Mouse (Mus musculus) c-Kit-negative CD71-positive TER-119-positive erythroid progenitor cells, embryonic 14.5 days (primary cell): ENCODE results near the gene Tmem82.
"Not testable (repeated sequence)": the region's sequence is repeated elsewhere in the genome, so short reads cannot be mapped to it uniquely, and the experiment has no call there.

Experiments used
- DNase-seq: peaks from one replicate; pipeline ENCODE4 v3.0.0-alpha.2; 2013; ENCODE audit warnings: low read depth, low spot score

The Tmem82 gene

DNA sequence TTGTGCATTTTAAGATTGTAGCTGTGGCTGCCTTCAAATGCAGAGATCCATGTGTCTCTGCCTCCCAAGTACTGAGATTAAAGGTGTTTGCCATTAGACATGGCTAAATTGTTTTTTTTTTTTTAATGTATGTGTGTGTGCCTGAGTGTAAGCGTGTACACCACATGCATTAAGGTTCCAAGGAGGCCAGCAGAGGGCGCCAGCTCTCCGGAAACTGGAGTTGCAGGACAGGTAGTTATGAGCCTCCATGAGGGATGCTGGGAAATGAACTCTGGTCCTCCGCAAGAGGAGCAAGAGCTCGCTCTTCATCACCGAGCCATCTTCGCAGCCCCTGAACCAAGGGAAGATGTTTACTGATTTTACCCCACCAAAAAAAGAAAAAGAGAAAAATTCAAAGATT lies 41.6 kb downstream of the Tmem82 start:
- no peak for DNase-seq

DNA sequence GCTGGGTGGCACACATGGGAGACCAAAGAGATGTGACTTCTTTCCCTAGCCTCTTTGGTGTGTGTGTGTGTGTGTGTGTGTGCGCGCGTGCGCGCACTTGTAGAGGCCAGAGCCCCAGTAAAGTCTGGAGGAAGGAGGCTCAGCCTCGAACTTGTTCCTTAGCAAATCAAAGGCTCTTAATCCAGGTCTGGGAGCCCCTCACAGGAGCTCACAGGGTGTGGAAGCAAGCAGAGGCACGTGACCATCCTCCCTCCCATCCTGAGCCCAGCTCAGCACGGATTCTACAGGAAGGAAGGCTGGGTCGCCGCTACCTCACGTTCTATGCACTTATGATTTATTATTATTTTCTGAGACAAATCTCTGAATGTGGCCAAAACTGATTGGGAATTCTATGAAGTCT lies 42.0 kb downstream of the Tmem82 start:
- DNase-seq = no peak

DNA sequence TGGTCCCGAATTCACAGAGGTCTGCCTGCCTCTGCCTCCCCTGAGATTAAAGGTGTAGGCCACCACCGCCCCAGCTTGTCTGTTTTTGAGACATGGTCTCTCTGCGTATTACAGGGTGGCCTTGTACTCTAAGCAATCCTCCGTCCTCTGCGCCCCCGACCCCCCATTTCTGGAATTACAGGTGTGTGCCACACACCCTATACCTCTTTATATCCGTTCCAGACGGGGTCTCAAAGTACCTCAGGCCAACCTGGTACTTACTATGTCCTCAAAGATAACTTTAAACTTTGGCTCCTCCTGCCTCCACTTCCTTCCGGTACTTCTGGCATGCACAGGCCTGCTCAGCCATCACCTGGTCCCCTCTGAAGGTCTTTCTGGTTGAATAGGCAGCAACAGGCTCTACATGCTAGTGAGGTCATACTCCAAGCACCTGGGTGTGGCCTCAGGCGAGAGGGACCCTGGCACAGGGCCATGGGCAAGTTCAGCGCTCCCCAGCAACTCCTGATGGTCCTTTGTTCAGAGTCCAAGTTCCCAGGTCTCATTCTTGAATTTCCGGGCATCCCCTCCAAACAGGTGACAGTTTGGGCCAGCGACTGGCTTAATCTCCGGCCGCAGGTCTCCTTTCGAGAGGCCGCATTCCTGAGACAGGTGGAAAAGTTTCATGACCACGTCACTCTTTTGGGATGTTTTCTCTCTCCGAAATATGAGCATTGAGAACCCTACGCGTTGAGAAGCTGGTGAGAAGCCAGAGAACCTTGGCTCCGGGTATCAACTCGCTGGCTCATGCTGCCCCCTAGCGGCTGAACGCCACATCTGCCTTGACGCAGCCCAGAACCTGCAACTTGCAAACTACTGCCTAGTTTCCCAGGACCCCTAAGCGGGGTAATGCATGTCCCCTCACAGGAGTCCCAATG lies 43.4 kb downstream of the Tmem82 start:
- peak; percentile 54 for DNase-seq

DNA sequence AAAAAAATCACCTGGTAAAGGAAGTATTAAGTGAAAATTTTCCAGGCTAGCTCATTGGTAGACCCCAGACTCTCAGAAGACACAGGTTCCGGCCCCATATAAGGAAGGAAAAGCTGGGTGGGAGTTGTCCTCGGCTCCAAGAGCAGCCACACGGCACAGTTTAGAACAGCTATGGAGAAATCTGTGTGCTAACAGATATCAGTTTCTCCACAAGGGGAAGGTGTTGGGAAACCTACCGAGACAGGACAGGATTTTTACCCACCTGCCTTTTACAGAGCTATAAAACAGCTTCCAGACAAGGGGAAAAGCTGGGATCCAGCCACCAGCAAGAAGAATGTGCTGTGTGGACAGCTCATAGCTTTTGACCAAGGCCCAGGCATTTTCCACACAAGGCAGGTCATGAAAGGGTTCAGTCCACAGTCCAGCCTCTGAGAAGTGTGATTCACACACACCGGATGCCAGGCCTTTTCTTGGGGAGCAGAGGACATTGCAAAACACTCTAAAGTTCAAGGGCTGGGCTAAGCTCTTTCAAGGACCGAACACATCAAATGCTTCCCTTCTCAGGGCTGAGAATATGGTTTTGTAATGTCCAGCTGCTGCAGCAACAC lies 45.0 kb downstream of the Tmem82 start:
- no peak for DNase-seq

DNA sequence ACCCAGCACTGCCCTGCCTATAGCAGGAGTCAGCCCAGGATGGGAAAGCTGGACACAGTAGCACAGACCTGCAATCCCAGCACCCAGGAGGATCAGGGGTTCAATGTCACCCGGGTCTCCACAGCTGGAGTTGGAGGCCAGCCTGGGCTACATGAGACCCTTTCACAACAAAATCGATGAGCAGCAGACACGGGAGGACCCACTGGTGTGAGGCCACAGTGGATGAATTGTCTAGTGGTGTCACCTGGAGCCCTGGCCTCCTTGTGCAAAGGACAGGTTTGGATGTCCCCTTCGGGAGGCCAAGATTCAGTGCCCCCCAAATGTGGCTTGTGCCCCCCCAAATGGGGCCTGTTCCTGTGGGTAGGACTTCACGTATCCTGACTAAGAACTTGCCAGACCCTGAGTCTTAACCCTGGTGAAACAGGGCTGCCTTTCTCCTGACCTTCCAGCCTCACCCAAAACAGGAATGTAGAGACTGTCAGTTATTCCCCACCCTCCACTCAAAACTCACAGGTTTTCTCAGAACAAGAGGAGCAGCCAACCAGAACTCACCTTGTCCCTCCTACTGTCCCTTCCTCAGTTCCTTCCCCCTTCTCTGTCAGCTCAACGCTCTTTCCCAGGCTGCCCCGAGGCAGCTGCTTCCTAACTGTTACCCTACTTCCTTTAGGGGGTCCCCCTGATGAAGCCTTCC lies 45.6 kb downstream of the Tmem82 start:
- no peak for DNase-seq

DNA sequence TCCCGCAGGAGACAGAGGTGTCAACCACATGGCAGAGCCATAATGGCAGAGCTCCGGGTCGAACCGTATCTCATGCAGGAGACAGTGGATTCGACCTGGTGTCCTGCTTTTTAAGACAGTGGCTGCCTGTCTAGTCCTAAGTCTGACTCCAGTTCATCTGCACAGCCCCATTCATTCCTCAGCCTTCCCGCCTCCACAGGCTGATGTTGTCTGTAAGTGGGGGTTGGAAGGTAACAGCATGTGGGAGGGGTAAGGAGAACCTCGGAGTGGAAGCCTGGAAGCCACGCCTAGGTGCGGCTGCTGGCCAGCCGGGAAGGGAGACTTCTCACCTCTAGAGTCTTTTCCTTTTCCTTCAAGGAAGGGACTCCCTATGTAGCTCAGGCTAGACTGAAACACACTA lies 46.5 kb downstream of the Tmem82 start:
- DNase-seq = no peak

DNA sequence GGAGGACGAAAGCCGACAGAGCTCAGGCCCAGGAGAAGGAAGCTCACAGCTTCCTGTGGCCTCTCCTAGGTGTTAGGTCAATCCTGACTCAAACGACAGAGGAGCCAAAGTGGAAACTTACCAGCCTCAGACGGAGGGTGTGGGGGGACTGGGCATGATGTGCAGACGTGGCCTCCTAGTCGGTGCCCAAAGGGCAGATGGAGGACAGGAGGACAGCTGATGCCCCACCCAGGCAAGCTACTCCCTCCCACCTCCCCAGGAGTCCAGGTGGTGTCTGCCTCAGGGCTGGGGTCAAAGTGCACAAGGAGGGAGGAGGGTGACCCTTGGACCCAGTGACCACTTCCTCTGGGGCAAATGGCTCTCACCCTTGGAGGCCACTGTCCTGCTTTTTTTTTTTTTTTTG lies 47.1 kb downstream of the Tmem82 start:
- DNase-seq = no peak

DNA sequence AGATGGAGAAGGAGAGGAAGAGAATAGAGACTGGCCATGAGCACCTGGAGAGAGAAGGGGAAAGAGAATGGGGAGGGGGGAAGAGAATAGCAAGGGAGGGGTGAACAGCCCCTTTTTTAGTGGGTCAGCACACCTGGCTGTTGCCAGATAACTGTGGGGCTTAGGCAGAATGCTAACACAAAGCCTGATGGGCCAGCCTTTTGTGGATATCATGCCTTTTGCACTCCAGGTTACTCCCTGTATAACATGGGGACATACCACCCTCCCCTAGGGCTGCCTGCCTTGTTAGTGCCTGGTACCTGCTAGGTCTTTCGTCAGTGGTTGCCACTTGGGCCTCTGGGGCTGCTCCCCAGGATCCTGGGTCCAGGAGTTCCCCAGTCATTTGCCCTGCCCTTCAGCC lies 47.6 kb downstream of the Tmem82 start:
- no peak for DNase-seq

DNA sequence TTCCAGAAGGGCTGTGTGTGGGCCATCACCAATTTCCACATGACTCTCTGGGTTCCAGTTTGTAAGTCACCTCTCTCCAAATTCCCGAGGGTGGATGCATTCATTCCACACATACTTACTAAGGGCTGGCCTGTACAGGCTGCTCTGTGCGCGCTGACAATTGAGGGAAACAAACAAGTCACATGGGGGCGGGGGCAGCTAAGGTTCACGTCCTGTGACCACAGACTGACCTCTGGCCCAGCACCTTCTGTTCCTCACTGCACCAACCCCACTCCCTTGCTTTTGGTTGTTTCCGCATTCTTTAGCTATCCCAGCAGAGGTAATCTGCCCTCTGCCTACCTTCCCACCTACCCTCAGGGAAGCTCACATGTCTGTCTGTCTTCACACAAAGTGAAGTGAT lies 48.4 kb downstream of the Tmem82 start:
- DNase-seq = no peak

DNA sequence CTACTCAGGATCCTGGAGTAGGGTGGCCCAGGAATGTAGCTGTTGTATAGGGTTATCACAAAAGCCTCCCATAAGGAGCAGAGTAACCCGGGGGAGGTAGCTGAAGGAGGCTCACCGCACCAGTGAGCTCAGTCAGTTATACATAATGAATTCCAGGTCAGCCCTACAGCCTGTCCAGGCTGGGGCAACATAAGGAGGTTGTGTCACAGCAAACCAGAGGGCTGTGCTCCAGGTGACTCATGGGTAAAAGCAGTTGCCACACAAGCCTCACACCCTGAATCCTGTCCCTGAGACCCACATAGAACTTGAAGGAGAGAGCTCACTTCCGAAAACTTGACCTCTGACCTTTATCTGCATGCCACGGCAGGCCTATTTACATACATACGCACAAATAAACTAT lies 49.5 kb downstream of the Tmem82 start:
- no peak for DNase-seq

DNA sequence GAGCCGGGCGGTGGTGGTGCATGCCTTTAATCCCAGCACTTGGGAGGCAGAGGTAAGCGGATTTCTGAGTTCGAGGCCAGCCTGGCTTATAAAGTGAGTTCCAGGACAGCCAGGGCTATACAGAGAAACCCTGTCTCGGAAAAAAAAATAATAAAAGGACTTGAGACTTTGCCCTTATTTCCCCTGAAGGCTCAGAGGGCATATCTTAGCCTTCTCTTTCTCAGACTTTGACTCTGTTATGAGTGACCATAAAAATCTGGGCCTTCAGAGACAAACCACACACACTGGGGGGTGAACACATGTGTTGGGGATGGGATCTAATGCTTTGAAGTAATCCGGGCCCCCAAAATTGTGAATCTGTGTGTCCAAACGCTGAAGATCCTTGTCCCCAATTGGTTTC lies 51.3 kb downstream of the Tmem82 start:
- DNase-seq = not testable (repeated sequence)

DNA sequence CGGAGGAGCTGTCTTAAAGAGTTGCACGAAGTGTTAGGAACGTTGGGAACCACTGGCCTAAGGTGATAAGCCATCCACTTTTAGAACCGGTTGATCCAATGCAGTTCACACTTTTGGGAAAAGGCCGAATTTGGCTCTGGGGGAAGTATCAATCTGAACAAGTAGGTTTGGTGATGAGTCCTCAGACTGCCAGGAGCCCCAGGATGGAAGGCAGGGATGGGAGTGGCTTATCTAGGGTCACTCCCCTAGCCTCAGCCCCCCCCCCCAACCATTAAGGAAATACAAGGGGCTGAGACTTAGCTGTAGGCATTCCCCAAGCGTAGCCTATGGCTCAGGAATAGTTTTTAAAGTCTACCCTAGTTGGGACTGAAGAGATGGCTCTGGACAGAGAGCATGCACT lies 52.2 kb downstream of the Tmem82 start:
- DNase-seq = no peak

DNA sequence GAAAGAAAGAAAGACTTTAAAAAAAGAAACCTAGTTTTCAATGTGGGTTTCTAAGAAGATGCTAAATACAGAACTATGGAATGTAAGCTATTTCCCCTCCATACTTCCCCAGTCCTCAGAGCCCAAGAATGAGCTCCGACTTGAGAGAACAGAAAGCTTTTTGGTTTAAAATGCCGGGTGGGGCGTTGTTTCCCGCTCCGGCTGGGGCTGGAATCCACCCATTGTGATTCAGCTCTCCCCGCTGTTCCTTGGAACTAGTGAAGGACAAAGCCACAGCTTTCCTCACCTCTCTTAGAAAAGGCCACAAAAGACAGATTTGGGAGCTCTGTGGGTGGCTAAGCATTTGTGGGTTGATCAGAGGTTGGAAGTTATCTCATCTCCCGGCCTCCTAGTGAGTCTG lies 53.1 kb downstream of the Tmem82 start:
- no peak for DNase-seq

DNA sequence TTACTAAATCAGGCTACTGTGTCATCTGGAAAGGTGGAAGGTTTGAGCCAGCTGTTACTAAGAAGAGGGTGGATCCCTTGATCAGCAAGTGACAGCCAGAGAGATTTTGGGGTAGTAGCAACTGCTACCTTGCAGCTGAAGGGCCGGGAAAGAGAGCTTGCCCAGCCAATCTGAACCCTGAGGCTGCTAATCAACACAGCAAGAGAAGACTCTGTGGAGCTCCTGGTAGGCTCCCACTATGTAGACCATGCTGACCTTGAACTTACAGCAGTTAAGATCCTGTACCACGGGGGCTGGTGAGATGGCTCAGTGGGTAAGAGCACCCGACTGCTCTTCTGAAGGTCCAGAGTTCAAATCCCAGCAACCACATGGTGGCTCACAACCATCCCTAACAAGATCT lies 53.8 kb downstream of the Tmem82 start:
- DNase-seq = no peak

DNA sequence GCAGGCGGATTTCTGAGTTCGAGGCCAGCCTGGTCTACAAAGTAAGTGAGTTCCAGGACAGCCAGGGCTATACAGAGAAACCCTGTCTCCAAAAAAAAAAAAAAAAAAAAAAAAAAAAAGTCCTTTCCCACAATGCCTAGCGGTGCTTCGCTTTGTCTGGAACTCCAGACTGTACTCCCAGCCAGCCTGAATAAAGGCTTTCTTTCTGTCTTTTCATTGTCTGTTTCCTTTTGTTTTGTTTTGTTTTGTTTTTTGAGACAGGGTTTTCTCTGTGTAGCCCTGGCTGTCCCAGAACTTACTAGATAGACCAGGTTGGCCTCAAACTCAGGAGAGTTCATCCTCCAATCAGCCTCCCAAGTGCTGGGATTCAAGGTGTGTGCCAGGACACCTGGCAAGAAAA lies 54.2 kb downstream of the Tmem82 start:
- no peak for DNase-seq
